Mouse (Mus musculus) heart, adult 2 months (tissue): ENCODE measurements around the gene Tnrc6b.

Source experiments
- CTCF ChIP-seq: fragments of 200-600 bp; IDR thresholded peaks from 2 replicates; pipeline ENCODE4 v1.8.1; 2022; ENCODE audit warnings: antibody characterized with exemption, mild to moderate bottlenecking, moderate library complexity
- POLR2A ChIP-seq: fragments of 200-500 bp; IDR thresholded peaks from 2 replicates; pipeline ENCODE4 v1.6.1; 2011; ENCODE audit warnings: mild to moderate bottlenecking, low read depth, low read length, control low read depth; ENCODE audit not compliant: insufficient read depth

- no peak for TF ChIP-seq POLR2A
- no peak for TF ChIP-seq CTCF
Measured at GRCm38 (mm10) chr15:80768216-80768615, 57.1 kb downstream of the Tnrc6b start.
